Mouse (Mus musculus) liver, adult 2 months (tissue): ENCODE results near the gene Apoa1.

Source experiments
- CTCF ChIP-seq: fragments of 200-500 bp; IDR thresholded peaks from 2 replicates; pipeline ENCODE4 v1.5.1; 2011; ENCODE audit warnings: low read depth, low read length, control low read depth
- POLR2A ChIP-seq: fragments of 200-500 bp; IDR thresholded peaks from 2 replicates; pipeline ENCODE4 v1.6.1; 2011; ENCODE audit warnings: low read length, control low read depth; ENCODE audit not compliant: insufficient read depth; ENCODE audit errors: extremely low read depth

DNA sequence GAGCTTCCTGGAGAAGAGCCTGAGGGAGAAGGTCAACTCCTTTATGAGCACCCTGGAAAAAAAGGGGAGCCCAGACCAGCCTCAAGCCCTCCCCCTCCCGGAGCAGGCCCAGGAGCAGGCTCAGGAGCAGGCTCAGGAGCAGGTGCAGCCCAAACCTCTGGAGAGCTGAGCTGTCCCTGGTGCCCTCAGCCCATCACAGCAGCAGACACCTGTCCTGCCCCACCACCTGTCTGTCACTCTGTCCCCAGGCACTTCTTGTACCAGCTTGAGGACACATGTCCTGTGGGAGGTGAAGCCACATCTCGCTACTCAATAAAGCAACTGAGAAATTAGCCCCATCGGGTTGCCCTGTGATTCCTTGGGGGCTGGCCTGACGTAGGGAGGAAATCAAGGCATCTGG is 14.7 kb downstream of the Apoa1 start:
- TF ChIP-seq POLR2A = no peak
- no peak for TF ChIP-seq CTCF
